Mouse (Mus musculus) CH12.LX (cell line): ENCODE results near the gene March4.

Source experiments
- CTCF ChIP-seq, 2 experiments: IDR thresholded peaks in 1 of 2; conservative IDR thresholded peaks in 1 of 2; 2 replicates each; pipeline ENCODE4 v1.5.1; 2011 to 2012; ENCODE audit warnings: low read depth in 2 of 2, low read length in 2 of 2, improper control_type of control experiment in 1 of 2, inconsistent platforms in 1 of 2, mild to moderate bottlenecking in 1 of 2, moderate library complexity in 1 of 2
- E2F4 ChIP-seq: IDR thresholded peaks from 2 replicates; pipeline ENCODE4 v1.6.1; 2011; ENCODE audit warnings: low read depth, low read length, improper control_type of control experiment; ENCODE audit not compliant: insufficient replicate concordance
- EP300 ChIP-seq: IDR thresholded peaks from 2 replicates; pipeline ENCODE4 v1.6.1; 2011; ENCODE audit warnings: low read length, improper control_type of control experiment
- GABPA ChIP-seq: IDR thresholded peaks from 2 replicates; pipeline ENCODE4 v1.6.1; 2012; ENCODE audit warnings: low read depth, low read length, improper control_type of control experiment, inconsistent platforms; ENCODE audit not compliant: insufficient replicate concordance
- MAFK ChIP-seq: IDR thresholded peaks from 2 replicates; pipeline ENCODE4 v1.6.1; 2011; ENCODE audit warnings: low read length, improper control_type of control experiment; ENCODE audit not compliant: insufficient replicate concordance
- MYC ChIP-seq: IDR thresholded peaks from 2 replicates; pipeline ENCODE4 v1.6.1; 2011; ENCODE audit warnings: low read depth, mild to moderate bottlenecking, improper control_type of control experiment, low read length
- NRF1 ChIP-seq: IDR thresholded peaks from 2 replicates; pipeline ENCODE4 v1.6.1; 2014; ENCODE audit warnings: low read depth, mild to moderate bottlenecking, inconsistent platforms, low read length, improper control_type of control experiment, moderate library complexity
- POLR2A ChIP-seq: IDR thresholded peaks from 2 replicates; pipeline ENCODE4 v1.6.1; 2011; ENCODE audit warnings: low read depth, mild to moderate bottlenecking, improper control_type of control experiment, low read length
- ZC3H11A ChIP-seq: IDR thresholded peaks from 2 replicates; pipeline ENCODE4 v1.6.1; 2012; ENCODE audit warnings: low read depth, mild to moderate bottlenecking, inconsistent platforms, low read length, improper control_type of control experiment
- ZMIZ1 ChIP-seq: IDR thresholded peaks from 2 replicates; pipeline ENCODE4 v1.6.1; 2012; ENCODE audit warnings: low read depth, mild to moderate bottlenecking, inconsistent platforms, low read length, improper control_type of control experiment

- TF ChIP-seq E2F4 (no peak), MYC (no peak), POLR2A (no peak), CTCF (conservative IDR thresholded peaks at IDR 0.05 in 1 of 2, IDR thresholded peaks at IDR 0.05 in 1 of 2; ENCODE audit: low read depth in 2 of 2, low read length in 2 of 2) (no peak), ZMIZ1 (no peak), GABPA (no peak), ZC3H11A (no peak), MAFK (no peak), EP300 (no peak), NRF1 (no peak)
These were observed 158.6 kb downstream of the March4 start for GRCm38 (mm10) chr1:72378151-72378550.
